Mouse (Mus musculus) embryo, embryonic 10.5 days (tissue): ENCODE results near the gene Gm43552.

Experiments
- DNase-seq: peaks from one replicate; pipeline ENCODE4 v3.0.0-alpha.2; 2015; ENCODE audit warnings: low spot score

Gene Gm43552

GRCm38 (mm10) chr5:65438041-65438440, 54.6 kb downstream of the Gm43552 start:
- no peak for DNase-seq

- peak; percentile 99 for DNase-seq
Measured at GRCm38 (mm10) chr5:65435806-65436561, 56.6 kb downstream of the Gm43552 start, which contains the start of gene Ugdh. TSS of gene Ugdh (minus strand) at chr5:65435949.

DNA sequence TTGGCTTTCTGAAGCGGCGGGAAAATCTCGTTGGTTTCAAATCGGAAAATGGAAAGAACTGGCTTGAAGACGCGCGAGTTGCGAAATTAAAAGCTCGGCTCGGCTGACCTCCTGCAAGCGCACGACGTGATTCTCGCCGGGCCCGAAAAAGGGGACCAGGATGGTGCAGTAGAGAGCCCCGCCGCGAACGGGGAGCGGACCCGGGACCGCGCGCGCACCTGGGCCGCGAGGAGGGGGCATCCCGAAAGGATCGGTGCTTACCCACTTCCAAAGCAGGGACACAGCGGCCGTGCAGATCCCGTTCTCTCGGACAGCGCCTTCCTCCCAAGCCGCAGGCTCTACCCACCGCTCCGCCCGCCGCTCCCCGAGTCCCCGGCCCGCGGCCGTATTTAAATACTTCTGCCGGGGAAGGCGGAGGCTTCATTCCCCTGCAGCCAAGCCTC, 57.2 kb downstream of the Gm43552 start:
- DNase-seq, result no peak

- peak; percentile 63 for DNase-seq
Measured at GRCm38 (mm10) chr5:65434471-65435362, 57.9 kb downstream of the Gm43552 start.

- no peak for DNase-seq
Measured at GRCm38 (mm10) chr5:65429441-65429840, 63.2 kb downstream of the Gm43552 start.

- no peak for DNase-seq
Measured at GRCm38 (mm10) chr5:65428321-65428720, 64.3 kb downstream of the Gm43552 start.

DNA sequence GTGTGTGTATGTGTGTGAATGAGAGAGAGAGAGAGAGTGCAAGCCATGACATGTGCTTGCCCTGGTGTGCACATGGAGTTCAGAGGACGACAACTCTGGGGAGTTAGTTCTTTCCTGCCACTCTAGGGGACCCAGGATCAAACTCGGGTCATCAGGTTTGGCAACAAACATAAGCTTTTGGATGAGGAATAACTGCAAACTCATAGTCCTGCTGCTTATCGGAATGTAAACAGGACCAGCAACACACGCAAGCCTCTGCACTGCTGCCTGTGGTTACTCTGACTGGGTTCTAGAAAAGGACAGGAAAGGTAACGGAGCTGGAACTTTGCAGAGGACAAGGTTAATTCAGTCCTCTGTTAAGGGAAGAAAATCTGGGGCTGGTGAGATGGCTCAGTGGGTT, 67.4 kb downstream of the Gm43552 start:
- DNase-seq, result no peak

GRCm38 (mm10) chr5:65424215-65424614, 68.4 kb downstream of the Gm43552 start:
- no peak for DNase-seq

- DNase-seq, result no peak
Measured at GRCm38 (mm10) chr5:65422803-65423202, 69.8 kb downstream of the Gm43552 start.

GRCm38 (mm10) chr5:65420822-65421221, 71.8 kb downstream of the Gm43552 start:
- DNase-seq, result no peak

GRCm38 (mm10) chr5:65419136-65419535, 73.5 kb downstream of the Gm43552 start:
- no peak for DNase-seq

DNA sequence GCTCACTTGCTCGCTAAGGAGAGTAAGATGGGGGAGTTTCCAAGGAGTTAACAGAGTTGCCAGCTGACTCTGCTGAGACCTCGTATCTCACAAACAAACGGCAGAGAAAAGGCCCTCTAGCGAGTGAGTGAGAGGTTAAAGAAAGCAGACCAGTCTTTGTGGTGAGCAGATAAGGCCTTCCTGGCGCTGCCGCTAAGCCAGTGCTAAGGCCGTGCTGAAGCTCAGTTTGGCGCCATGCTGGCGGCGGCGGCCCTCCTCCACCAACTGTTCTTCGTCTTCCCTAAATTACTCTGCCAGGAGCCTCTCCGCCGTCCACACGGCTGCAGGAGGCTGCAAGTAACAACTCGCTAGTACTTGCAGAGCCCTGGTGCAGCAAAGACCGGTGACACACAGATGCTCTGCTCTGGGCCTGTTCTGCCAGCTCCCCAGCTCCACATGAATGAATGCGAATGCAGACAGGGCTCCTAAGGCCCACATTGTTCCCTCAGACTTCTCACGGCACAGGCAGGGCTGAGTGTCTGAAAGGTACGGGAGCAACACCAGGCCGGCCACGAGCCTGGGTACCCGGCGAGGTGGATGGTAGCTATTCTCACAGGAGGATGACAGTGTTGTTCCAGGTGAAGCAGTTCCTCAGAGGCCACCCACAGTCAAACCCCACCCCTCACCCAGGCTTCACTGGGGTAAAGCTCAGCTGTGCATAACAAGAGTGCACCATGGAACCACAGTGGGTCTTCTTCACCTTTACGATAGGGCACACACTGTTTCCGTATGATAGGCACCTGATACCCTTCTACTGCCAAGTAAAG, 76.8 kb downstream of the Gm43552 start:
- peak; percentile 80 for DNase-seq

DNA sequence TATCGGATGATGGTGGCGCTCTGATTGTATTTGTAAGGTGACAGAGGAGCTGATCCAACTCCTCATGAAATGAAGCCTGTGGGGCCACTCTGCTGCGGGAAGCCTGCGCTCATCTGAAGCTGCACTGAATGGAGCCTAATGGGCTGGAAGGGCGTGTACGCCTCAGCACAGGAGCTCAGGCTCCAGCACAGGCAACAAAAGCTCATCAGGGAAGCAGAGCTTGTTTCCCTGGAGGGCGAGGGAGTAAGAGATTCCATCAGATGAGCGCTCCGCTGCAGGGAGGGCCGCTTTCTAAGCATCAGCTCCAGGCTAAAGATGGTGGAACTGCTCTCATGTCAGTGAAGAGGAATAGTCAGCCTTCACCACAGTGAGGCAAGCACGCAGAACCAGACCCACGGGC, 84.6 kb downstream of the Gm43552 start:
- peak; percentile 36 for DNase-seq

GRCm38 (mm10) chr5:65401251-65401994, 91.2 kb downstream of the Gm43552 start:
- peak; percentile 84 for DNase-seq

GRCm38 (mm10) chr5:65394425-65394824, 98.2 kb downstream of the Gm43552 start:
- no peak for DNase-seq

DNA sequence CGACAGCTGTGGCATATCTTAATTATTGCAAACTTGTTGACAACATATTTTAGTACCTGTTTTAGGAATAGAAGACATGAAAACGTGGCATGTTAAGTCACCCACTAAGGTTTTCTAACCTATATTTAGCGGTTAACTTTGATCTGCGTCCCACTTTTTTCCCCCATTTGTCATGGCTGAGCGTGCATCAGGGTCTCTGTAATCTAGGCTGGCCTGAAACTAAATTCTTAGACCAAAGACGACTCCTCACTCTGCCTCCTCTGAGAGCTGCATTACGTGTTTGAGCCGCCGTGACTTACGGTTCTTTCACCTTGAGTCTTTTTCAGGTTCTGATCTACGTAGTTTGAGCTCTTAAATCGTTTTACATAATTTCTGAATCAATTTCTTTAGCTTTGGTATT, 100.9 kb downstream of the Gm43552 start:
- DNase-seq, result peak; percentile 67

DNA sequence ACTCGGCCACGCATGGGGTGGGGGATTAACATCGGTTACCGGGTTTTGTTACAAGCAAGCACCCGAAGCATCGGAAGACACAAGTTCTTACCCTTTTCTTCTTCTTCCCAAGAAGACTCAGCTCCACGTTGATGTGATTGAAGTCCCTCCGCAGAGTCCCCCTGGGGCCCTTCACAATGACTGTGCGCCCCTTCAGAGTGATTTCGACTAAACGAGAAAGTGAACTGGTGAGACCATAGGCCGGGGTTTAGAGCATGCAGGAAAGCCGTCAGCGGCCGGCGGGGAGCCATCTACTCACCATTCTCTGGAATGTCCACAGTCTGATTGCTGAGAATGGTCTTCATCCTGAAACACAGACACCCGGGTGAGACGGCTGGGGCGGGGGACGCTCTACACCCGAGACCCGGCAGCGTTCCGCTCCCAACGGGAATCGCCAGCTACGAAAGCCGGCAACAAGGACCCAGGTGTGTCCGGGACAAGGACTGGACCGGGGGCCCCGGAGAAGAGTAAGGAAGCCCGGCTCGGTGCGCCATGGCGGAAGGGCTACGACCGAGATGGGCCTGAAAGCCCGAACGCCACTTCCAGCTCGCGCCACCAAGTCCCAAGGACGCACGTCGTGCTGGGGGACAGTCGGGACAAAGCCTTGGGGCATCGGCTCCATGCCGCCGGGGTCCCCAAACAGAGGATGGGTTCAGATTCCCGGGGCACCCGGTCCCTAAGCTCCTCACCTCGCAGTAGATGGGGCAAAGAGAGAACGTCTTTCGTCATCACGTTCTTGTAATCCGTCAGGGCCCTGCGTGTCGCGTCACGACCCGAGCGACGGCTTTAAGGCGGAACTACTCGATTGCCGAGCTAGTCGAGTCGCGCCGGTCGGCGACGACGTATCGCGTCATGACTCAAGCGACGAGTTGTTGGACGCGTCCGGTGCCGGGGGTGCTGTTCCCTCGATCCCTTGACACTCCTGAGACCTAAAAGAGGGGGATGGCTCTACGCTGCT, 101.7 kb downstream of the Gm43552 start, which contains the start of the genes Rpl9 and Lias:
TSS of gene Rpl9 (minus strand) at position 797 of the 997 bp plus-strand sequence.
TSS of gene Lias (plus strand) at position 850 of the 997 bp plus-strand sequence.
- peak; percentile 98 for DNase-seq

GRCm38 (mm10) chr5:65387008-65387867, 105.4 kb downstream of the Gm43552 start:
- no peak for DNase-seq

- no peak for DNase-seq
Measured at GRCm38 (mm10) chr5:65385704-65386103, 106.9 kb downstream of the Gm43552 start.
